Mouse (Mus musculus) neural tube, embryonic 14.5 days (tissue): ENCODE measurements at regions not wholly inside any gene's neighbourhood (a gene's known extent, or its start where the extent isn't known, plus 50 kb on each side); places are given as distances from the start of the nearest gene placed in this dataset.
A peak's percentile ranks its signal among the peaks of the same experiment; 100 is the strongest.

Experiments used
- ATAC-seq: fragments of 200-750 bp; cut with Nextera tagmentation; 2 replicates; pipeline ENCODE4 v1.8.0; 2017; ENCODE audit warnings: low read depth, mild to moderate bottlenecking, moderate TSS enrichment, moderate library complexity
- H3K27ac ChIP-seq: fragments of 300-500 bp; sonication (generic); 2 replicates; pipeline ENCODE4 v1.5.1; 2014; ENCODE audit warnings: low read depth, mild to moderate bottlenecking, control low read depth, low read length, moderate library complexity, mixed read lengths
- H3K27me3 ChIP-seq: fragments of 300-500 bp; sonication (generic); 2 replicates; pipeline ENCODE4 v1.6.1; 2014; ENCODE audit warnings: low read length; ENCODE audit not compliant: control insufficient read depth, insufficient read depth
- H3K36me3 ChIP-seq: fragments of 300-500 bp; sonication (generic); 2 replicates; pipeline ENCODE4 v1.6.1; 2014; ENCODE audit warnings: low read length, mixed read lengths; ENCODE audit not compliant: control insufficient read depth, insufficient read depth
- H3K4me1 ChIP-seq: fragments of 300-500 bp; sonication (generic); 2 replicates; pipeline ENCODE4 v1.6.1; 2014; ENCODE audit warnings: low read length; ENCODE audit not compliant: control insufficient read depth, insufficient read depth
- H3K4me2 ChIP-seq: fragments of 300-500 bp; sonication (generic); 2 replicates; pipeline ENCODE4 v1.6.1; 2014; ENCODE audit warnings: mild to moderate bottlenecking, low read depth, low read length, control low read depth
- H3K4me3 ChIP-seq: fragments of 300-500 bp; sonication (generic); 2 replicates; pipeline ENCODE4 v1.5.1; 2014; ENCODE audit warnings: low read depth, low read length, control low read depth, mixed read lengths
- H3K9ac ChIP-seq: fragments of 300-500 bp; sonication (generic); replicated peaks from 2 replicates; pipeline ENCODE4 v1.6.1; 2014; ENCODE audit warnings: low read depth, mild to moderate bottlenecking, control low read depth, low read length, mixed read lengths
- H3K9me3 ChIP-seq: fragments of 300-500 bp; sonication (generic); 2 replicates; pipeline ENCODE4 v1.6.1; 2016; ENCODE audit warnings: low read length; ENCODE audit not compliant: control insufficient read depth
- WGBS: fragments of 180-500 bp; shearing (Covaris S2); extraction: QIAGEN DNeasy Blood & Tissue Kit; methylation state at CpG from one replicate; pipeline ENCODE4 v1.1.7; 2014; 5-methylcytosine and 5-hydroxymethylcytosine counted together

- Histone ChIP-seq H3K4me2 (no peak overlapping the region), H3K9ac (no peak overlapping the region), H3K36me3 (no peaks in the 10 kb centered on the region), H3K27me3 (no peaks in the 10 kb centered on the region), H3K4me1 (peaks cover 6% of the 10 kb centered on the region; the same call in 1 of the 2 replicates), H3K9me3 (no peaks in the 10 kb centered on the region), H3K27ac (no peak overlapping the region), H3K4me3 (no peak overlapping the region)
- WGBS: 76% methylated on average over 3 of the region's 3 CpGs
- ATAC-seq: no peak
Observed at GRCm38 (mm10) chr11:18354866-18355265, 401.2 kb upstream of the Etaa1 start.

GRCm38 (mm10) chr11:18354156-18354555 lies 400.5 kb upstream of the Etaa1 start:
- H3K36me3 ChIP-seq: no peaks in the 10 kb centered on the region
- ATAC-seq: no peak
- H3K27ac ChIP-seq: no peak overlapping the region
- peaks cover 6% of the 10 kb centered on the region; the same call in 1 of the 2 replicates for H3K4me1 ChIP-seq
- no peak overlapping the region for H3K4me3 ChIP-seq
- H3K4me2 ChIP-seq: no peak overlapping the region
- no peaks in the 10 kb centered on the region for H3K27me3 ChIP-seq
- H3K9ac ChIP-seq: no peak overlapping the region
- H3K9me3 ChIP-seq: no peaks in the 10 kb centered on the region
- 87% methylated on average over 4 of the region's 4 CpGs for WGBS

DNA sequence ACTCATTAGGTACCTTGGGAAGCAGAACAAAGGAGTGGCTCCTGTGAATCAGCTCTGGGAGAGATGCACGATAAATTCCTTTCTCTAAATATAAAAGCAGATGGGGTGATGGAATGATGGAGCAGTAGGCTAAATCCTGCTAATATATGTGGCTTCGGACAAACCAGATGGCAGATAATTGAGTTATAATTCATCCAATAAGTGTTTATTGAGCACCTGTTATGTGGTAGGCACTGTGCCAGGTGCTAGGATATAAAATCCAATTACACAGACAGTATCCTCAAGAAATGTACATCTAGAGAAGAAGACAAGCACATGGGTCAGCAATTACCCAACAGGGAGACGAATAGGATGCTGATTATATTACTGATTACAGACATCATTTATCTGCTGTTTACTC lies 394.2 kb upstream of the Etaa1 start:
- Histone ChIP-seq H3K27me3 (no peaks in the 10 kb centered on the region), H3K36me3 (no peaks in the 10 kb centered on the region), H3K4me3 (no peak overlapping the region), H3K9me3 (no peaks in the 10 kb centered on the region), H3K9ac (no peak overlapping the region), H3K4me2 (no peak overlapping the region), H3K27ac (no peak overlapping the region), H3K4me1 (no peaks in the 10 kb centered on the region)
- 38% methylated on average over 3 of the region's 3 CpGs for WGBS
- ATAC-seq: peak; percentile 46

DNA sequence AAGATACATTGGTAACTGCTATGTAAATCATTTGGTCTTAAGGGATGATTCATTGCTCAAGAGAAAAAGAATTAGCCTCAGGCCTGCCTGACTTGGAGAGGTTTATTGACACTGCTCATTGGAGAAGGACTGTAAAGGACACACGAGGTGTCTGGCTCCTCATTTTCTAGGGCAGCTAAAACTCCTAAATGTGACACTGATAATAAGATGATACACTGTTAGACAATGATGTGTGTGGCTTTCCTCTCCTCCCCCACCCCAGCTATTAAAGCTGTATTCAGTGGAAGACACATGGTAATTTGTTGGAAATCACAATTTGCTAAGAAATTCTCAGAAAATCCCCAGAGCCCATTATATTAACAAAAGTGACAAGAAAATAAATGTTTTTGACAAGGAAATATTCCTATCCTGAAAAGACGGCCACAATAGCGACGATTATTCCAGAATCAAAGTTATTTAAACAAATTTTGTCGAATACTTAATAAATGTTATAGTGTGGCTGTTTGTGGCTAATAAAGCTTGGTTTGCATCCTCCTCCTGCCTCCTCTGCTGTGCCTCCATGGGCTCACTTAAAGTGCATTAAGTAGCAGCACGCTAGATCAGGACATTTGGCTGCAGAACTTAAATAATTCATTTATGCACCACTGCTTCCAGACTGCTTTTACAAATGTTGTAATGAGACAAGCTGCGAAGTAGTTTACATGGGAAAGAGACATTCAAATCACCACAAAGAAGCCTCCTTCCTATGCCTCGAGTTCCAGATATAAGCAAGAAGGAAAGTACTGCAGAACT lies 360.0 kb upstream of the Etaa1 start:
- no peak overlapping the region for H3K9ac ChIP-seq
- H3K4me1 ChIP-seq: no peaks in the 10 kb centered on the region
- H3K9me3 ChIP-seq: no peaks in the 10 kb centered on the region
- H3K36me3 ChIP-seq: no peaks in the 10 kb centered on the region
- H3K27ac ChIP-seq: no peak overlapping the region
- 40% methylated on average over 8 of the region's 8 CpGs for WGBS
- peak; percentile 49; the same call in 1 of the 2 replicates for ATAC-seq
- no peak overlapping the region for H3K4me2 ChIP-seq
- no peaks in the 10 kb centered on the region for H3K27me3 ChIP-seq
- no peak overlapping the region for H3K4me3 ChIP-seq

DNA sequence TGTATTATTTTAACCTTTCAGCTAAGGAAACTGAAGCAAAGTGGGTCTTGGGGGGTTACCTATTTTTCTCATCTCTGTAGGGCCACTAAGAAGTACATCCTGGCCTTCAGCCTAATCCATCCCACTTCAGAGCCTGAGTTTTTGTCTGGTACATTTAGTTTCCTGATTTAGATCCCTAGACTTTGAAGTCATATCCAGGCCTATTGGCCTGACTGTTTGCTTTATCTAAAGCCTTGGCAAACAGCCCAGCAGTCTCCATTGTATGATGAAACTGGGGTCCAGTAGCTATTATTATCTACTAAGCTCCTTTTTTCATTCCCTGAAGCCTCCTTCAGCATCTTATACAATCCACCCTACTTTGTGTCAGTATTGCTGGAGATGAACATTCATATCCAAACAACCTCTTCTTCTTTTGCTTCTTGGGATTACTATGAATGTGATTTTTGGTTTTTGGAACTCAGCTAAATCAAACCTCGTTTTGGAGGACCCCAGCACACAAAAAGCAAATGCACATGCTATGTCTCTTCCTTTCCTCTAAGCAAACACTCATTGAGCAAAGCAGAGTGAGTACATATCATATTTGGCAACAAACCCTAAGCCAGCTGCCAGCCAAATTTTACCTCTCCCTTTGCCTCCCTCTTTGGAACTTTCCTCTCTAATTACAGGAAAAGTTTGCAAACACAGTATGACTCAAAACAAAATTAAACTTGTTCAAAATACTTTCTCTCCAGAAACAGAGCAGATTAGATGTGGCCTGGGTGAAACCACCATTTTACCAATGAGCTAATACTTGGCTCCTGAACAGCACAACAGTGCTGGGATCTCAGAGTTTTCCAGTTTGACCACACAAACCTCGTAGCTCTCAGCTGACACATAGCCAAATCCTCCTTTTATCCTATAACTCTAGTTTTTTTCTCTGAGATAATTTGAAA lies 342.8 kb upstream of the Etaa1 start:
- no peaks in the 10 kb centered on the region for H3K9me3 ChIP-seq
- H3K4me2 ChIP-seq: no peak overlapping the region
- 60% methylated on average over 2 of the region's 2 CpGs for WGBS
- no peaks in the 10 kb centered on the region for H3K36me3 ChIP-seq
- H3K4me3 ChIP-seq: no peak overlapping the region
- ATAC-seq: no peak
- no peaks in the 10 kb centered on the region for H3K4me1 ChIP-seq
- no peak overlapping the region for H3K9ac ChIP-seq
- H3K27ac ChIP-seq: no peak overlapping the region
- H3K27me3 ChIP-seq: no peaks in the 10 kb centered on the region

- Histone ChIP-seq H3K9me3 (no peaks in the 10 kb centered on the region), H3K27ac (no peak overlapping the region), H3K4me1 (no peaks in the 10 kb centered on the region), H3K4me3 (no peak overlapping the region), H3K36me3 (no peaks in the 10 kb centered on the region), H3K4me2 (no peak overlapping the region), H3K27me3 (no peaks in the 10 kb centered on the region), H3K9ac (no peak overlapping the region)
- 89% methylated on average over 2 of the region's 2 CpGs for WGBS
- ATAC-seq: no peak
Observed at GRCm38 (mm10) chr11:18278585-18279136, 325.0 kb upstream of the Etaa1 start.

DNA sequence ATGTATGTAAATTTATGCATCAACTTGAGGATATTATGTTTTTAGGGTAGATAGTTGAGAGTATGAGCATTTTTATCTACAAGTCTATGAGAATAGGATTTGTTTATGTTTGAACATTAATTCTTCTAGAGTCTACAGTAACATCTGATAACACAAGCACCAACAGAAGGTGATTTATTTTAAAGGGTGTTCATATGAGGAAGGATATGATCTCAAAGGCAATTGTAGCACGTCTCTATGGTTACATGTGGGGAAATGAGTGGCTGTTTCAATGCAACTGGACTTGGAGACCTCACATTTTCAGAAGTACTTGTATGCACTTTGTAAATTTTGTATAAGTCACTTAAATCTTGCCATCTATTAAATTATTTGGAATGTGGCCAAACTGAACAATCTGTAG lies 318.7 kb upstream of the Etaa1 start:
- Histone ChIP-seq H3K36me3 (no peaks in the 10 kb centered on the region), H3K9ac (no peak overlapping the region), H3K4me1 (no peaks in the 10 kb centered on the region), H3K9me3 (no peaks in the 10 kb centered on the region), H3K4me2 (no peak overlapping the region), H3K4me3 (no peak overlapping the region), H3K27ac (no peak overlapping the region), H3K27me3 (no peaks in the 10 kb centered on the region)
- 84% methylated on average over 1 of the region's 1 CpGs for WGBS
- ATAC-seq: no peak

- no peaks in the 10 kb centered on the region for H3K27me3 ChIP-seq
- H3K9ac ChIP-seq: no peak overlapping the region
- no peak overlapping the region for H3K4me2 ChIP-seq
- no peaks in the 10 kb centered on the region for H3K4me1 ChIP-seq
- H3K36me3 ChIP-seq: no peaks in the 10 kb centered on the region
- H3K4me3 ChIP-seq: no peak overlapping the region
- no peak for ATAC-seq
- no peak overlapping the region for H3K27ac ChIP-seq
- 83% methylated on average over 2 of the region's 2 CpGs for WGBS
- H3K9me3 ChIP-seq: no peaks in the 10 kb centered on the region
Observed at GRCm38 (mm10) chr11:18266161-18266560, 312.5 kb upstream of the Etaa1 start.

DNA sequence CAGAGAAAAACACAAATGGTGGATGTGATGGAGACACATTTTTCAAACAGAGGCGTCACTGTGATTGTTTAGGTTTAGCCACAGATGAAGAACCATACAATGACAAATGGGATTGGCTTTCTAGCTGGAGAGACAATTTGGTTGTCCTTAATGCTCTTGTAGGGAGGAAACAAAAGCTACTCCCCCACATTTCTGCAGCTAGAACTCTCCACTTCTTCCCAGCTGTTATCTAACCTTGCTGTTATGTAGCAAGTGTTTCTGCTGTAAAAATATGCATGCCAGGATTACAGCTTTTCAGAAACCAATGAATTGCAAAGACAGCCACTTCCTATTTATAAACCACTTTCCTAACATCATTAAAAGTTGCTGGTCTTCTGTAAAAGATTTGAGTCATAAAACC lies 309.2 kb upstream of the Etaa1 start:
- Histone ChIP-seq H3K36me3 (no peaks in the 10 kb centered on the region), H3K27me3 (no peaks in the 10 kb centered on the region), H3K4me2 (no peak overlapping the region), H3K9me3 (no peaks in the 10 kb centered on the region), H3K4me1 (no peaks in the 10 kb centered on the region), H3K4me3 (no peak overlapping the region), H3K9ac (no peak overlapping the region), H3K27ac (no peak overlapping the region)
- no peak for ATAC-seq
- 56% methylated on average over 1 of the region's 1 CpGs for WGBS
